Mouse (Mus musculus) heart, adult 2 months (tissue): ENCODE data around the gene Aacs. TPM values are rescaled to one million over a fixed set of nuclear protein-coding genes. Genes with fewer than 3 reads are reported as not detected.

Source experiments
- DNase-seq, 2 experiments: peaks; one replicate each; pipeline ENCODE4 v3.0.0; 2021
- H3K27ac ChIP-seq: fragments of 200-600 bp; 2 replicates; pipeline ENCODE4 v1.8.1; 2022
- H3K27me3 ChIP-seq: fragments of 200-500 bp; 2 replicates; pipeline ENCODE4 v1.6.1; 2012; ENCODE audit warnings: mild to moderate bottlenecking, low read length, inconsistent platforms, mixed read lengths; ENCODE audit not compliant: control insufficient read depth, insufficient read depth
- H3K36me3 ChIP-seq: fragments of 200-500 bp; 2 replicates; pipeline ENCODE4 v1.6.1; 2012; ENCODE audit warnings: low read length, inconsistent platforms; ENCODE audit not compliant: control insufficient read depth, insufficient read depth
- H3K4me1 ChIP-seq: fragments of 200-500 bp; 2 replicates; pipeline ENCODE4 v1.6.1; 2011; ENCODE audit warnings: low read length; ENCODE audit not compliant: control insufficient read depth, insufficient read depth
- H3K4me3 ChIP-seq: fragments of 200-600 bp; 2 replicates; pipeline ENCODE4 v1.8.1; 2022
- H3K79me2 ChIP-seq: fragments of 200-500 bp; replicated peaks from 2 replicates; pipeline ENCODE4 v1.6.1; 2012; ENCODE audit warnings: mild to moderate bottlenecking, inconsistent platforms, low read length, moderate library complexity, mixed read lengths; ENCODE audit not compliant: control insufficient read depth, insufficient read depth
- H3K9ac ChIP-seq: fragments of 200-500 bp; 2 replicates; pipeline ENCODE4 v1.6.1; 2012; ENCODE audit warnings: low read depth, mild to moderate bottlenecking, control low read depth, inconsistent platforms, low read length, mixed read lengths
- CTCF ChIP-seq: fragments of 200-600 bp; IDR thresholded peaks from 2 replicates; pipeline ENCODE4 v1.8.1; 2022; ENCODE audit warnings: antibody characterized with exemption, mild to moderate bottlenecking, moderate library complexity
- EP300 ChIP-seq: fragments of 200-500 bp; IDR thresholded peaks from 2 replicates; pipeline ENCODE4 v1.6.1; 2011; ENCODE audit warnings: low read depth, low read length, control low read depth; ENCODE audit not compliant: insufficient read depth
- POLR2A ChIP-seq: fragments of 200-500 bp; IDR thresholded peaks from 2 replicates; pipeline ENCODE4 v1.6.1; 2011; ENCODE audit warnings: mild to moderate bottlenecking, low read depth, low read length, control low read depth; ENCODE audit not compliant: insufficient read depth
- WGBS: fragments of 180-500 bp; shearing (Covaris S2); methylation state at CpG from one replicate; pipeline ENCODE4 v1.1.7; 2018; 5-methylcytosine and 5-hydroxymethylcytosine counted together
- intact Hi-C: fragments of 180-260 bp; cut with DNase I; formaldehyde crosslinking; loops from one replicate; pipeline ENCODE4 v1.15.1; 2025
- polyA plus RNA-seq: library from polyadenylated mRNA; depleted of rRNA; stranded (reverse); fragments of >200 nt; gene quantifications from 2 replicates; pipeline ENCODE4 v1.2.3, GENCODE M21; 2012
- total RNA-seq, 2 experiments: library from RNA; stranded (reverse); gene quantifications; 2 replicates each; pipeline ENCODE4 v1.2.3; 2021

Aacs gene
- total and polyA plus RNA-seq, 3 experiments = 3.3 to 17.7 (median 3.9) TPM

DNA sequence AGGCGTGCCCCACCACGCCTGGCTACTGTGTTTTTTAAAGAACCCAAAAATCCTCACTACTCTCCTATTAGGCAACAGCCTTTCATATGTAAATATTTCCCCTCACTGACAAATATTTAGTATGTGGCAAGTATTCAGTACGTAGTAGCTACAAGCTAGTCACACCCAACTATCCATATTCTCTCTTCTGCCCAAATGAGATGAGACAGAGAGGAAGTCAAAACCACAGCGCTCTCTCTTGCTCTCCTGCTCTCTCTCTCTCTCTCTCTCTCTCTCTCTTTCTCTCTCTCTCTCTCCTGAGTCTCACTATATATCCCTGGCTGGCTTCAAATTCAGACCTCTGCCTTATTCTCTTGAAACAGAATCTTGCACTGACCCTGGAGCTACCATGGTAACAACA lies 31.1 kb upstream of the Aacs start:
- Histone ChIP-seq H3K27me3 (no peaks in the 10 kb centered on the region), H3K79me2 (no peaks in the 10 kb centered on the region), H3K4me1 (no peaks in the 10 kb centered on the region; the same call in 1 of the 2 replicates), H3K36me3 (no peaks in the 10 kb centered on the region), H3K27ac (no peak overlapping the region), H3K9ac (no peak overlapping the region), H3K4me3 (no peak overlapping the region)
- no peak for DNase-seq
- TF ChIP-seq CTCF (no peak), POLR2A (no peak), EP300 (no peak)
- WGBS = 89% methylated on average over 4 of the region's 4 CpGs
- intact Hi-C loops = no loop called here

DNA sequence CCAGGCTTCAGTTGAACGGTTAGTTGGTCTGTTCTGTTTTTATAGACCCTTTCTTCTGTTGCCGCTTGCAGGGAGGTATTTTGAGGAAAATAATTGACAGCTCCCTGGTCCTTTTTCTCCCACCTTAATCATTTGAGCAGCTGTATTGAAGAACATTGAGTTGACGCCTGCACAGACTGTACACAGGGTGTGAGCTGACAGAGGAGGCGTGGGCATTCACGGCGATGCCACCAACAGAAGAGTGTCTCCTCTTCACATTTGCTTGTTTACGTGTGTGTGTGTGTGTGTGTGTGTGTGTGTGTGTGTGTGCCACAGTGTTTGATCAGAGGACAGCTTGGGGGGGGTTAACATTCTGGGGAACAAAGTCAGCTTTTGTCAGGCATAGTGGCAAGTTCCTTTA lies 29.3 kb upstream of the Aacs start:
- Histone ChIP-seq H3K27ac (no peak overlapping the region), H3K79me2 (no peaks in the 10 kb centered on the region), H3K4me1 (no peaks in the 10 kb centered on the region; the same call in 1 of the 2 replicates), H3K4me3 (no peak overlapping the region), H3K9ac (no peak overlapping the region), H3K27me3 (no peaks in the 10 kb centered on the region), H3K36me3 (no peaks in the 10 kb centered on the region)
- no peak for TF ChIP-seq EP300
- no peak for TF ChIP-seq POLR2A
- no peak for TF ChIP-seq CTCF
- intact Hi-C loops = no loop called here
- no peak for DNase-seq
- WGBS = 72% methylated on average over 7 of the region's 7 CpGs

DNA sequence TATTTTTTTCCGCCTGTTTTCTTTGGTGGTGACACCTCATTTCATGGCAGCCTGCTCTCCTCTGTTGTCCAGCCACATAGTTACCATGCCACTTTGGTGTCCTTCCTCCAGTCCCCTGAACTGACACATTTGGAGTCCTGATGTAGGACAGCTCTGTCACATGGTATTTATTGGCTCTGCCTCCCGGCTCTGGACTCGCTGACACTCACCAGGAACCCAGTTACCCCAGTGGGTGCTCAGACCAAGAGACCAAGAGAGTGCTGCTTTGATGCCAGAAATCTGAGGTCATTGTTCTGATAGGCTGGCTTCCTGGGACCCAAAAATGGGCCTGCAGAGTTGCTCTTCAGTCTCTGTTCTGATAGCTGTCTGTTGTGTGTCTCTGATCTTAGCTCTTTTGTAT lies 27.6 kb upstream of the Aacs start:
- DNase-seq = peak in 1 of 2 experiments; percentile 75
- Histone ChIP-seq H3K79me2 (no peaks in the 10 kb centered on the region), H3K4me3 (no peak overlapping the region), H3K27me3 (no peaks in the 10 kb centered on the region), H3K9ac (no peak overlapping the region), H3K27ac (peak overlapping the region; percentile 73), H3K4me1 (no peaks in the 10 kb centered on the region; the same call in 1 of the 2 replicates), H3K36me3 (no peaks in the 10 kb centered on the region)
- intact Hi-C loops = no loop called here
- TF ChIP-seq POLR2A (no peak), CTCF (no peak), EP300 (peak; percentile 72)
- WGBS = 61% methylated on average over 3 of the region's 3 CpGs

DNA sequence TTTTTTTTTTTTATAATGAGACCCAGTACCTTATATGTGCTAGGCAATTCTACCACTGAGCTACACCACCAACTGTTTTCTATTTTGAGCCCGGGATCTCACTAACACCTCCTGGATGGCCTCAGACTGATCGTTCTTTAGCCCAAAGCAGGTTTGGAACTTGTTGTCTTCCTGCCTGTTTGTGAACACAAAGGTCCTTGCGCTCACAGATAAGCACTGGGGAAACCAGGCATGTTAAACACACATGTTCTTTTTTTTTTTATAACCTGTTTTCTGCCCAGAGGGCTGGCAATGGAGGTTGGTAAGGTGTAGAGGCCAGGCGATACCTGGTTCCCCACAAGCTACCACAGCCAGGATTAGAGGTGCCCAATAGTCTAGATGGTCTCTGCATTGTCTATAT lies 27.0 kb upstream of the Aacs start:
- TF ChIP-seq EP300 = no peak
- no peak for TF ChIP-seq POLR2A
- no peak for TF ChIP-seq CTCF
- intact Hi-C loops = no loop called here
- Histone ChIP-seq H3K27ac (peak overlapping the region; percentile 73), H3K79me2 (no peaks in the 10 kb centered on the region), H3K9ac (no peak overlapping the region), H3K4me3 (no peak overlapping the region), H3K4me1 (no peaks in the 10 kb centered on the region; the same call in 1 of the 2 replicates), H3K36me3 (no peaks in the 10 kb centered on the region), H3K27me3 (no peaks in the 10 kb centered on the region)
- WGBS = 72% methylated on average over 4 of the region's 4 CpGs
- DNase-seq = no peak

DNA sequence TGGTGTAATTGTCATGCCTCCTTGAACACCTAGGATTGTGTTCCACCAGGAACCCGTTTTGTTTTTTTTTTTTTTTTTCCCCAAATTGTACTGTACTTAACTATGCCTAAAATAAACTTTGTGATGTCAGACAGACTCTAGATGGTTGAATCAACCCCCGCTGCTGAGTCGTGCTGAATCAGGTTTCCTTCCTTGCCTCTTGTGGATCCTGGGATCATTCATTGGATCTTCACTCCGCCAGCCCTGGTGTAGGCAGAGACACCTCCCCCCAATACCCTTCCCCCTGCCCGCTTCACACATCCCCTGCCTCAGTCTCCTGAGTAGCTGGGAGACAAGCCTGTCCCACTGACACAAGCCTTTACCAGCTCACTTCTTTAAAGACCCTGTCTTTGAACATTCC lies 26.3 kb upstream of the Aacs start:
- intact Hi-C loops = no loop called here
- no peak for DNase-seq
- TF ChIP-seq CTCF = no peak
- no peak for TF ChIP-seq POLR2A
- no peak for TF ChIP-seq EP300
- Histone ChIP-seq H3K27me3 (no peaks in the 10 kb centered on the region), H3K36me3 (no peaks in the 10 kb centered on the region), H3K79me2 (no peaks in the 10 kb centered on the region), H3K27ac (no peak overlapping the region; the same call in 1 of the 2 replicates), H3K4me3 (no peak overlapping the region), H3K9ac (no peak overlapping the region), H3K4me1 (no peaks in the 10 kb centered on the region; the same call in 1 of the 2 replicates)
- WGBS = 46% methylated on average over 5 of the region's 5 CpGs

DNA sequence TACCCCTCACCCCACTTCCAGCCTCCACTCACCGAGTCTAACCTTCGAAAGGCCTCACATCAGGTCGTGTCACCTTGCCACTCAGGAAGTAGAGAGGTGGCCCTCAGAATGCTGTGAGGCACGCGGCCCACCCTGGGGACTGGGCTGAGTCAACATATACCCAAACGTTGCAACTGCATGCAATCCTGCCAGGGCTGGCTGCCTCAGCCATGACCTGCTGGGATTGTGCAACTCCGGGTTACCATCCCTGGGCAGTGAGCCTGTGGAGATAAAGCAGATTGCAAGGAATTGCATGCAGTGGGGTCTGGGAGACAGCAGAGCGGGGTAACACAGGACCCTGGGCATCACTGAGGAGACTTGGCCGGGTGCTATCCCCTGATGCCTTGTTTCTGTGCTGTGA lies 23.0 kb upstream of the Aacs start:
- Histone ChIP-seq H3K4me1 (no peaks in the 10 kb centered on the region), H3K79me2 (no peaks in the 10 kb centered on the region), H3K27ac (no peak overlapping the region), H3K4me3 (no peak overlapping the region), H3K9ac (no peak overlapping the region), H3K27me3 (no peaks in the 10 kb centered on the region), H3K36me3 (no peaks in the 10 kb centered on the region)
- 78% methylated on average over 9 of the region's 9 CpGs for WGBS
- DNase-seq = peak; percentile 33 to 59
- TF ChIP-seq EP300 (no peak), CTCF (no peak), POLR2A (no peak)
- intact Hi-C loops = no loop called here

DNA sequence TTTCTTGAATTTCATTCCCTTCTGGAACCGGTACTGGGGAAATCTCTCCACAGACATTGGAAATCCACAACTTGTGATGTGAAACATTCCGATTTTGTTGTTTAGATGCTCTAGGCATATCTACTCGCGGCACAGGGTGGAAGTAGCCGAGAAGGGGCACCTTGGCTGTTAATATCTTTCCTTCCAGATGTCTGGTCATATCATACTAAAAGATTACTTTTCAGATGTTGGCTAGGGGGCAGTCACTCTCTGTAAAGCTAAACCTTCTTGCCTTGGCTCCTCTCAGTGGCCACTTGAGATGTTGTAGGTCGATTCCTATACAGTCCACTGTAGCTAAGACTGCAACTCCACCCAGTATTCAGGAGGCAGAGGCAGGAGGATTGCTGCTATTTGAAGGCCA lies 19.5 kb upstream of the Aacs start:
- Histone ChIP-seq H3K27me3 (no peaks in the 10 kb centered on the region), H3K4me1 (no peaks in the 10 kb centered on the region), H3K9ac (no peak overlapping the region), H3K4me3 (no peak overlapping the region), H3K27ac (no peak overlapping the region), H3K79me2 (no peaks in the 10 kb centered on the region), H3K36me3 (no peaks in the 10 kb centered on the region)
- TF ChIP-seq POLR2A (no peak), CTCF (no peak), EP300 (no peak)
- DNase-seq = no peak
- intact Hi-C loops = no loop called here
- WGBS = 81% methylated on average over 6 of the region's 6 CpGs
